Mouse (Mus musculus) brain, embryonic 14.5 days (tissue): ENCODE data around the gene Mmaa.

Source experiments
- CTCF ChIP-seq: fragments of 200-500 bp; IDR thresholded peaks from 2 replicates; pipeline ENCODE4 v1.5.1; 2012; ENCODE audit warnings: inconsistent platforms, mild to moderate bottlenecking, moderate library complexity, borderline replicate concordance; ENCODE audit not compliant: insufficient read depth, insufficient read length; ENCODE audit errors: extremely low read depth
- POLR2A ChIP-seq: fragments of 200-500 bp; IDR thresholded peaks from 2 replicates; pipeline ENCODE4 v1.6.1; 2012; ENCODE audit warnings: mild to moderate bottlenecking, inconsistent platforms, borderline replicate concordance; ENCODE audit not compliant: poor library complexity, insufficient read depth, insufficient read length, severe bottlenecking; ENCODE audit errors: extremely low read depth

- TF ChIP-seq CTCF (no peak), POLR2A (no peak)
Measured at GRCm38 (mm10) chr8:79243422-79243821, 51.3 kb downstream of the Mmaa start.
